Mouse (Mus musculus) G1E (cell line): ENCODE measurements at regions not wholly inside any gene's neighbourhood (a gene's known extent, or its start where the extent isn't known, plus 50 kb on each side); places are given as distances from the start of the nearest gene placed in this dataset.

Source experiments
- CTCF ChIP-seq: IDR thresholded peaks from 2 replicates; pipeline ENCODE4 v1.5.1; 2012; ENCODE audit warnings: low read depth, low read length, inconsistent platforms, mixed read lengths
- POLR2AphosphoS5 ChIP-seq: IDR thresholded peaks from 2 replicates; pipeline ENCODE4 v1.6.1; 2012; ENCODE audit warnings: low read depth, low read length, inconsistent platforms; ENCODE audit not compliant: insufficient replicate concordance
- TAL1 ChIP-seq: conservative IDR thresholded peaks from 2 replicates; pipeline ENCODE4 v1.6.1; 2012; ENCODE audit warnings: low read depth, low read length, inconsistent platforms, mixed read lengths

DNA sequence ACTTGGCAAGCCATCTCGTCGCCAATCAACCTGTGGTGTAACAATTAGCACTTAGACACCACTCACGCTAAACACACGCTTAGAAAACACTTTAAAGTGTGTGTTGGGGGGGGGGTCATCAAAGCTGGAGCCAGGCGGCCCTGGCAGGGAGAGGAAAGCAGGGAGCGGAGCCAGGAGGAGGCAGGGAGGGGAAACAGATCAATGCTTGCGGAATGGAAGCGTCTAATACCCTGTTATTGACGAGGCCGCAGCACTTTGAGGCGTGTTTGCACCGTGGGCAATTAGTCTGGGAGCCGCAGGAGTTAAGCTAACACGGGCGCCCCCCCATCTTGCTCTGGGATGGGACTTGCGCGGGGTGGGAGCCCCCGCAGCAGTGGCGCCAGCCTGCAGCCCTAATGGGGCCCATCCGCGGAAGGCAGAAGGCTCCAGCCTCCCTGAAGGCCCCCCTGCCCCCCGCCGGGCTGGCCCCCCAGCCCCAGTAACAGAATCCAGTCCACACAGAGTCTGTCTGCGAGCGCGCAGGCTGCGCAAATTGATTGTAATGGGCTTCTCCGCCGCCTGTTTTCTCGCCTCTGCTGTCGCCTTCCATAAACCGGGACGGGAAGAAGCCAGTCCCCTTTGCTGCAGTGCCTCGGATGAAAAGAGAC lies 445.5 kb downstream of the Med13l start:
- TF ChIP-seq TAL1 (no peak), CTCF (no peak), POLR2AphosphoS5 (no peak)
